Mouse (Mus musculus) lung, postnatal 0 days (tissue): ENCODE data around the gene Frmd4a. TPM values are rescaled to one million over a fixed set of nuclear protein-coding genes. Genes with fewer than 3 reads are reported as not detected.

Source experiments
- ATAC-seq: fragments of 200-750 bp; cut with Nextera tagmentation; 2 replicates; pipeline ENCODE4 v1.8.0; 2017; ENCODE audit warnings: moderate library complexity
- DNase-seq: peaks from one replicate; pipeline ENCODE4 v3.0.0-alpha.2; 2016; ENCODE audit warnings: low spot score
- H3K27ac ChIP-seq: fragments of 300-500 bp; sonication (generic); 2 replicates; pipeline ENCODE4 v1.5.1; 2014; ENCODE audit warnings: antibody characterized with exemption, mild to moderate bottlenecking, low read length, mixed read lengths
- H3K27me3 ChIP-seq: fragments of 300-500 bp; sonication (generic); replicated peaks from 2 replicates; pipeline ENCODE4 v1.6.1; 2014; ENCODE audit warnings: low read length, mixed read lengths; ENCODE audit not compliant: insufficient read depth
- H3K36me3 ChIP-seq: fragments of 300-500 bp; sonication (generic); 2 replicates; pipeline ENCODE4 v1.6.1; 2014; ENCODE audit warnings: low read length, mixed read lengths; ENCODE audit not compliant: insufficient read depth
- H3K4me1 ChIP-seq: fragments of 300-500 bp; sonication (generic); 2 replicates; pipeline ENCODE4 v1.6.1; 2014; ENCODE audit warnings: antibody characterized with exemption, low read depth, low read length, mixed read lengths; ENCODE audit not compliant: insufficient read depth
- H3K4me2 ChIP-seq: fragments of 300-500 bp; sonication (generic); replicated peaks from 2 replicates; pipeline ENCODE4 v1.6.1; 2014; ENCODE audit warnings: low read depth, mild to moderate bottlenecking, low read length, moderate library complexity, mixed read lengths
- H3K4me3 ChIP-seq: fragments of 300-500 bp; sonication (generic); 2 replicates; pipeline ENCODE4 v1.5.1; 2014; ENCODE audit warnings: low read depth, low read length
- H3K9ac ChIP-seq: fragments of 300-500 bp; sonication (generic); replicated peaks from 2 replicates; pipeline ENCODE4 v1.6.1; 2014; ENCODE audit warnings: low read depth, mild to moderate bottlenecking
- H3K9me3 ChIP-seq: fragments of 300-500 bp; sonication (generic); 2 replicates; pipeline ENCODE4 v1.6.1; 2016; ENCODE audit warnings: low read length, mixed read lengths
- CTCF ChIP-seq: IDR thresholded peaks from 2 replicates; pipeline ENCODE4 v1.5.1; 2016; ENCODE audit warnings: antibody characterized with exemption, mild to moderate bottlenecking
- EP300 ChIP-seq: IDR thresholded peaks from 2 replicates; pipeline ENCODE4 v1.6.1; 2016; ENCODE audit warnings: antibody characterized with exemption, mild to moderate bottlenecking, control low read depth
- WGBS: fragments of 180-500 bp; shearing (Covaris S2); extraction: QIAGEN DNeasy Blood & Tissue Kit; methylation state at CpG from one replicate; pipeline ENCODE4 v1.1.7; 2014; 5-methylcytosine and 5-hydroxymethylcytosine counted together
- polyA plus RNA-seq: library from polyadenylated mRNA; unstranded; fragments of >200 nt; fragmentation: Nextera tagmentation; extraction: Ambion mirVana; gene quantifications from 2 replicates; pipeline ENCODE4 v1.2.1, GENCODE M21; 2015

Gene Frmd4a
- polyA plus RNA-seq, 1 experiment from 2014 or later, result 15.8 TPM

- TF ChIP-seq EP300 (no peak), CTCF (no peak)
- Histone ChIP-seq H3K4me3 (no peak overlapping the region), H3K4me1 (no peaks in the 10 kb centered on the region), H3K4me2 (no peak overlapping the region), H3K27ac (no peak overlapping the region), H3K27me3 (no peaks in the 10 kb centered on the region), H3K9me3 (no peaks in the 10 kb centered on the region), H3K36me3 (no peaks in the 10 kb centered on the region), H3K9ac (no peak overlapping the region)
- WGBS, result 59% methylated on average over 7 of the region's 7 CpGs
- DNase-seq (no peak), ATAC-seq (no peak)
Observed at GRCm38 (mm10) chr2:4071831-4072230, 54.3 kb downstream of the Frmd4a start.

GRCm38 (mm10) chr2:4083877-4084276 lies 66.4 kb downstream of the Frmd4a start:
- H3K4me1 ChIP-seq, result no peaks in the 10 kb centered on the region
- no peaks in the 10 kb centered on the region for H3K36me3 ChIP-seq
- no peak overlapping the region for H3K4me3 ChIP-seq
- no peak overlapping the region for H3K9ac ChIP-seq
- ATAC-seq, result no peak
- DNase-seq, result no peak
- no peaks in the 10 kb centered on the region for H3K9me3 ChIP-seq
- TF ChIP-seq EP300, result no peak
- TF ChIP-seq CTCF, result no peak
- 66% methylated on average over 6 of the region's 6 CpGs for WGBS
- H3K27ac ChIP-seq, result no peak overlapping the region
- H3K4me2 ChIP-seq, result no peak overlapping the region
- H3K27me3 ChIP-seq, result no peaks in the 10 kb centered on the region

GRCm38 (mm10) chr2:4097601-4098000 lies 80.1 kb downstream of the Frmd4a start:
- 84% methylated on average over 1 of the region's 1 CpGs for WGBS

GRCm38 (mm10) chr2:4098948-4099776 lies 81.6 kb downstream of the Frmd4a start:
- no peak for TF ChIP-seq CTCF
- TF ChIP-seq EP300, result no peak
- H3K4me2 ChIP-seq, result no peak overlapping the region
- H3K9ac ChIP-seq, result no peak overlapping the region
- H3K4me1 ChIP-seq, result no peaks in the 10 kb centered on the region
- H3K4me3 ChIP-seq, result no peak overlapping the region
- ATAC-seq (no peak), DNase-seq (no peak)
- no peaks in the 10 kb centered on the region for H3K9me3 ChIP-seq
- 70% methylated on average over 8 of the region's 8 CpGs for WGBS
- no peak overlapping the region for H3K27ac ChIP-seq
- no peaks in the 10 kb centered on the region for H3K36me3 ChIP-seq
- H3K27me3 ChIP-seq, result no peaks in the 10 kb centered on the region

More at GRCm38 (mm10) chr2:4097601-4098000, 80.1 kb downstream of the Frmd4a start:
- DNase-seq (no peak), ATAC-seq (no peak)
- Histone ChIP-seq H3K9ac (no peak overlapping the region), H3K36me3 (no peaks in the 10 kb centered on the region), H3K9me3 (no peaks in the 10 kb centered on the region), H3K4me3 (no peak overlapping the region), H3K27me3 (no peaks in the 10 kb centered on the region), H3K4me2 (no peak overlapping the region), H3K4me1 (no peaks in the 10 kb centered on the region), H3K27ac (no peak overlapping the region)
- TF ChIP-seq EP300 (no peak), CTCF (no peak)

GRCm38 (mm10) chr2:4099777-4100104 lies 82.2 kb downstream of the Frmd4a start:
- H3K36me3 ChIP-seq, result no peaks in the 10 kb centered on the region
- TF ChIP-seq CTCF, result no peak
- H3K27me3 ChIP-seq, result no peaks in the 10 kb centered on the region
- H3K4me2 ChIP-seq, result no peak overlapping the region
- no peak overlapping the region for H3K27ac ChIP-seq
- H3K9ac ChIP-seq, result no peak overlapping the region
- no peak for ATAC-seq
- no peaks in the 10 kb centered on the region for H3K4me1 ChIP-seq
- no peak for DNase-seq
- no peak overlapping the region for H3K4me3 ChIP-seq
- H3K9me3 ChIP-seq, result no peaks in the 10 kb centered on the region

- Histone ChIP-seq H3K27ac (no peak overlapping the region), H3K9me3 (no peaks in the 10 kb centered on the region), H3K4me1 (no peaks in the 10 kb centered on the region), H3K9ac (no peak overlapping the region), H3K4me2 (no peak overlapping the region), H3K36me3 (no peaks in the 10 kb centered on the region), H3K4me3 (no peak overlapping the region), H3K27me3 (no peaks in the 10 kb centered on the region)
- WGBS, result 79% methylated on average over 2 of the region's 2 CpGs
- TF ChIP-seq EP300, result no peak
- no peak for TF ChIP-seq CTCF
- DNase-seq, result no peak
- no peak for ATAC-seq
Observed at GRCm38 (mm10) chr2:4101370-4101769, 83.9 kb downstream of the Frmd4a start.
